Comparison of ENCODE assay signal across 24 mouse cellular contexts in genomic region chr3:79561784-79562715, GRCm38 (mm10). TPM values are rescaled to one million over a fixed set of nuclear protein-coding genes. Genes with fewer than 3 reads are reported as not detected.
DNase-seq lines count a peak whose midpoint lies in the region; ATAC-seq and TF ChIP-seq lines count a peak whose summit lies in the region.
"Had no signal": no experiment of that assay in that cellular context is flagged by ENCODE, and none has a peak within 500 bp of the region (broad histone marks: within the 10 kb centered on the region; RNA-seq: fewer than 3 reads in every experiment).

No protein-coding gene starts in this region.

- DNase-seq in forebrain, embryonic 14.5 days (ENCODE audit: low spot score) = peak; percentile 19
- no peak for DNase-seq in forebrain, embryonic 11.5 days (ENCODE audit: low spot score)
- DNase-seq in kidney, postnatal 0 days (ENCODE audit: low spot score) = no peak
- DNase-seq in kidney, postnatal 4 days = no peak
- DNase-seq in adipocyte (ENCODE audit: low spot score) = peak; percentile 30
- DNase-seq: adrenal gland, adult 8-10 months; B cell, adult 2 months; cerebellum, adult 11-12 months; gastrocnemius, postnatal 36 days; kidney, postnatal 14 days; right cerebral cortex, postnatal 25 days; thymus, adult 18-20 months had no signal

- H3K9me3 ChIP-seq in forebrain, embryonic 14.5 days (replicated peaks; ENCODE audit: control insufficient read depth, low read length) = no peaks in the 10 kb centered on the region
- H3K9me3 ChIP-seq in forebrain, embryonic 11.5 days (ENCODE audit: control insufficient read depth, low read length) = no peaks in the 10 kb centered on the region
- H3K9me3 ChIP-seq in kidney, postnatal 0 days (replicated peaks; ENCODE audit: low read length) = no peaks in the 10 kb centered on the region
- H3K9me3 ChIP-seq: embryonic facial prominence, embryonic 12.5 days; forebrain, embryonic 15.5 days; heart, embryonic 10.5 days; intestine, embryonic 15.5 days; liver, embryonic 12.5 days; lung, embryonic 15.5 days; midbrain, embryonic 15.5 days; neural tube, embryonic 15.5 days; stomach, embryonic 15.5 days had no signal

- H3K27ac ChIP-seq in forebrain, embryonic 14.5 days (ENCODE audit: low read depth, low read length) = no peak overlapping the region
- H3K27ac ChIP-seq in forebrain, embryonic 11.5 days (ENCODE audit: low read depth, low read length) = no peak overlapping the region
- H3K27ac ChIP-seq in kidney, postnatal 0 days = 0 out of 2 replicates have a peak overlapping the region, but pooled peaks have one; percentile 13
- H3K27ac ChIP-seq: embryonic facial prominence, embryonic 12.5 days; forebrain, embryonic 15.5 days; heart, embryonic 10.5 days; intestine, embryonic 15.5 days; liver, embryonic 12.5 days; lung, embryonic 15.5 days; midbrain, embryonic 15.5 days; neural tube, embryonic 15.5 days; stomach, embryonic 15.5 days had no signal

- no peak overlapping the region for H3K4me3 ChIP-seq in forebrain, embryonic 14.5 days (ENCODE audit: low read depth, low read length)
- no peak overlapping the region for H3K4me3 ChIP-seq in forebrain, embryonic 11.5 days (ENCODE audit: low read depth, low read length)
- no peak overlapping the region for H3K4me3 ChIP-seq in kidney, postnatal 0 days (replicated peaks; ENCODE audit: low read depth, low read length)
- H3K4me3 ChIP-seq: embryonic facial prominence, embryonic 12.5 days; erythroblast, embryonic 14.5 days; forebrain, embryonic 15.5 days; heart, embryonic 10.5 days; intestine, embryonic 15.5 days; liver, embryonic 12.5 days; lung, embryonic 15.5 days; midbrain, embryonic 15.5 days; neural tube, embryonic 15.5 days; stomach, embryonic 15.5 days had no signal

- 78% methylated on average over 10 of the region's 10 CpGs for WGBS in forebrain, embryonic 14.5 days
- WGBS in forebrain, embryonic 11.5 days = 81% methylated on average over 10 of the region's 10 CpGs
- 80% methylated on average over 10 of the region's 10 CpGs for WGBS in kidney, postnatal 0 days

- no peaks in the 10 kb centered on the region; the same call in 1 of the 2 replicates for H3K4me1 ChIP-seq in forebrain, embryonic 14.5 days (ENCODE audit: control insufficient read depth, insufficient read depth, low read length)
- H3K4me1 ChIP-seq in forebrain, embryonic 11.5 days (replicated peaks; ENCODE audit: control insufficient read depth, insufficient read depth, low read length) = peaks cover 3% of the 10 kb centered on the region
- peaks cover 14% of the 10 kb centered on the region; the same call in 1 of the 2 replicates for H3K4me1 ChIP-seq in kidney, postnatal 0 days (replicated peaks; ENCODE audit: insufficient read depth, low read length)

- H3K36me3 ChIP-seq in forebrain, embryonic 14.5 days (ENCODE audit: control insufficient read depth, insufficient read depth, low read length) = no peaks in the 10 kb centered on the region
- no peaks in the 10 kb centered on the region for H3K36me3 ChIP-seq in forebrain, embryonic 11.5 days (ENCODE audit: control insufficient read depth, insufficient read depth, low read length)
- no peaks in the 10 kb centered on the region for H3K36me3 ChIP-seq in kidney, postnatal 0 days (ENCODE audit: insufficient read depth, low read length)
- H3K36me3 ChIP-seq: embryonic facial prominence, embryonic 12.5 days; forebrain, embryonic 15.5 days; heart, embryonic 10.5 days; intestine, embryonic 15.5 days; lung, embryonic 15.5 days; midbrain, embryonic 15.5 days; neural tube, embryonic 15.5 days; stomach, embryonic 15.5 days had no signal

- no peaks in the 10 kb centered on the region for H3K27me3 ChIP-seq in forebrain, embryonic 14.5 days (replicated peaks; ENCODE audit: control insufficient read depth, insufficient read depth, low read length)
- H3K27me3 ChIP-seq in forebrain, embryonic 11.5 days (ENCODE audit: control insufficient read depth, insufficient read depth, low read length) = no peaks in the 10 kb centered on the region
- no peaks in the 10 kb centered on the region for H3K27me3 ChIP-seq in kidney, postnatal 0 days (ENCODE audit: insufficient read depth, low read length)
- H3K27me3 ChIP-seq: embryonic facial prominence, embryonic 12.5 days; forebrain, embryonic 15.5 days; intestine, embryonic 15.5 days; liver, embryonic 12.5 days; lung, embryonic 15.5 days; midbrain, embryonic 15.5 days; neural tube, embryonic 15.5 days; stomach, embryonic 15.5 days had no signal

- no peak for TF ChIP-seq CTCF in kidney, postnatal 0 days (IDR thresholded peaks at IDR 0.05; ENCODE audit: low read depth)

- no peak overlapping the region for H3K4me2 ChIP-seq in forebrain, embryonic 14.5 days (ENCODE audit: low read length)
- H3K4me2 ChIP-seq in forebrain, embryonic 11.5 days (ENCODE audit: low read depth, low read length, severe bottlenecking) = no peak overlapping the region
- no peak overlapping the region for H3K4me2 ChIP-seq in kidney, postnatal 0 days (ENCODE audit: low read length)
- H3K4me2 ChIP-seq: embryonic facial prominence, embryonic 12.5 days; forebrain, embryonic 15.5 days; intestine, embryonic 15.5 days; liver, embryonic 12.5 days; lung, embryonic 15.5 days; midbrain, embryonic 15.5 days; neural tube, embryonic 15.5 days; stomach, embryonic 15.5 days had no signal

- ATAC-seq in forebrain, embryonic 14.5 days = no peak
- no peak for ATAC-seq in forebrain, embryonic 11.5 days (replicated peaks; ENCODE audit: low FRiP score)
- ATAC-seq in kidney, postnatal 0 days (replicated peaks; ENCODE audit: low FRiP score, low read depth) = no peak
- 0 out of 2 replicates have a peak, but pooled peaks have one; percentile 46 for ATAC-seq in monocyte, adult 5-6 weeks (replicated peaks; ENCODE audit: insufficient number of reproducible peaks, low FRiP score, low TSS enrichment, poor library complexity, severe bottlenecking)
- no peak for ATAC-seq in CD4-positive, CD25-positive, alpha-beta regulatory T cell, adult 4 months
- ATAC-seq: forebrain, embryonic 15.5 days; intestine, embryonic 15.5 days; liver, embryonic 12.5 days; midbrain, embryonic 15.5 days had no signal

- H3K9ac ChIP-seq in forebrain, embryonic 14.5 days (ENCODE audit: low read length) = no peak overlapping the region
- H3K9ac ChIP-seq in forebrain, embryonic 11.5 days (ENCODE audit: low read length) = no peak overlapping the region
- H3K9ac ChIP-seq in kidney, postnatal 0 days (ENCODE audit: low read depth, low read length) = 0 out of 2 replicates have a peak overlapping the region, but pooled peaks have one; percentile 8
- H3K9ac ChIP-seq: embryonic facial prominence, embryonic 12.5 days; forebrain, embryonic 15.5 days; intestine, embryonic 15.5 days; liver, embryonic 12.5 days; lung, embryonic 15.5 days; midbrain, embryonic 15.5 days; neural tube, embryonic 15.5 days; stomach, embryonic 15.5 days had no signal

RNA-seq across cellular contexts. Expression of gene Fnip2, which starts 5.5 kb away (rescaled TPM):
- polyA plus RNA-seq in forebrain, embryonic 14.5 days (2014; fragmentation: Nextera tagmentation; extraction: Ambion mirVana) = 3.0 and 3.6 TPM in 2 replicates
- 9.2 and 9.4 TPM in 2 replicates for polyA plus RNA-seq in forebrain, embryonic 11.5 days (2014; fragmentation: Nextera tagmentation; extraction: Ambion mirVana)
- 4.3 and 4.4 TPM in 2 replicates for polyA plus RNA-seq in kidney, postnatal 0 days (2015; fragmentation: Nextera tagmentation; extraction: Ambion mirVana)
- 3.0 to 6.5 TPM (median 5.7 TPM) in 3 replicates for total RNA-seq in monocyte, adult 5-6 weeks (2017)
- polyA plus RNA-seq in CD4-positive, CD25-positive, alpha-beta regulatory T cell, adult 4 months (2017; shearing (Covaris generic)) = under 1 TPM; 0.51 to 0.58 TPM

RNA-seq across cellular contexts. Expression of gene Ppid, which starts 29.1 kb away (rescaled TPM):
- polyA plus RNA-seq in forebrain, embryonic 14.5 days (2014; fragmentation: Nextera tagmentation; extraction: Ambion mirVana) = 163 and 176 TPM in 2 replicates
- 192 and 201 TPM in 2 replicates for polyA plus RNA-seq in forebrain, embryonic 11.5 days (2014; fragmentation: Nextera tagmentation; extraction: Ambion mirVana)
- polyA plus RNA-seq in kidney, postnatal 0 days (2015; fragmentation: Nextera tagmentation; extraction: Ambion mirVana) = 85.6 and 93.8 TPM in 2 replicates
- 99.2 to 136 TPM (median 131 TPM) in 3 replicates for total RNA-seq in monocyte, adult 5-6 weeks (2017)
- polyA plus RNA-seq in CD4-positive, CD25-positive, alpha-beta regulatory T cell, adult 4 months (2017; shearing (Covaris generic)) = 100 to 1,000 TPM; 127 to 128 TPM

Comparison
In these comparisons a context has a peak if more than half of its experiments do, and no peak if none do; other contexts are left out.
1. DNase-seq: peak in forebrain, embryonic 14.5 days (single experiment) and adipocyte (single experiment); none in forebrain, embryonic 11.5 days (single experiment), kidney, postnatal 0 days (single experiment) and kidney, postnatal 4 days (0 of 2).